Mouse (Mus musculus) liver, embryonic 15.5 days (tissue): Measurements from ENCODE around the gene Tha1. TPM values are rescaled to one million over a fixed set of nuclear protein-coding genes. Genes with fewer than 3 reads are reported as not detected.
A peak's percentile ranks its signal among the peaks of the same experiment; 100 is the strongest.

Experiments
- ATAC-seq: fragments of 200-750 bp; cut with Nextera tagmentation; 2 replicates; pipeline ENCODE4 v1.8.0; 2017; ENCODE audit warnings: moderate number of reproducible peaks, mild to moderate bottlenecking, moderate library complexity; ENCODE audit not compliant: insufficient read depth
- H3K27ac ChIP-seq: fragments of 300-500 bp; sonication (generic); replicated peaks from 2 replicates; pipeline ENCODE4 v1.5.1; 2015; ENCODE audit warnings: mild to moderate bottlenecking, inconsistent platforms
- H3K27me3 ChIP-seq: fragments of 300-500 bp; sonication (generic); 2 replicates; pipeline ENCODE4 v1.6.1; 2015; ENCODE audit warnings: mild to moderate bottlenecking, inconsistent platforms
- H3K36me3 ChIP-seq: fragments of 300-500 bp; sonication (generic); replicated peaks from 2 replicates; pipeline ENCODE4 v1.6.1; 2015; ENCODE audit warnings: moderate library complexity, mild to moderate bottlenecking, inconsistent platforms
- H3K4me1 ChIP-seq: fragments of 300-500 bp; sonication (generic); replicated peaks from 2 replicates; pipeline ENCODE4 v1.6.1; 2015; ENCODE audit warnings: inconsistent platforms
- H3K4me2 ChIP-seq: fragments of 300-500 bp; sonication (generic); 2 replicates; pipeline ENCODE4 v1.6.1; 2015; ENCODE audit warnings: moderate library complexity, mild to moderate bottlenecking, inconsistent platforms
- H3K4me3 ChIP-seq: fragments of 300-500 bp; sonication (generic); replicated peaks from 2 replicates; pipeline ENCODE4 v1.5.1; 2015; ENCODE audit warnings: mild to moderate bottlenecking, inconsistent platforms
- H3K9ac ChIP-seq: fragments of 300-500 bp; sonication (generic); 2 replicates; pipeline ENCODE4 v1.6.1; 2015; ENCODE audit warnings: moderate library complexity, mild to moderate bottlenecking, inconsistent platforms
- H3K9me3 ChIP-seq: fragments of 300-500 bp; sonication (generic); replicated peaks from 2 replicates; pipeline ENCODE4 v1.6.1; 2016; ENCODE audit warnings: inconsistent platforms
- WGBS: fragments of 180-500 bp; shearing (Covaris S2); methylation state at CpG from one replicate; pipeline ENCODE4 v1.1.7; 2015; ENCODE audit warnings: mixed read lengths; ENCODE audit not compliant: insufficient replicate concordance; 5-methylcytosine and 5-hydroxymethylcytosine counted together
- polyA plus RNA-seq: library from polyadenylated mRNA; unstranded; fragments of >200 nt; fragmentation: Nextera tagmentation; extraction: Ambion mirVana; gene quantifications from 2 replicates; pipeline ENCODE4 v1.2.1, GENCODE M21; 2015

The Tha1 gene
- polyA plus RNA-seq, 1 experiment from 2014 or later, result 1.6 TPM

DNA sequence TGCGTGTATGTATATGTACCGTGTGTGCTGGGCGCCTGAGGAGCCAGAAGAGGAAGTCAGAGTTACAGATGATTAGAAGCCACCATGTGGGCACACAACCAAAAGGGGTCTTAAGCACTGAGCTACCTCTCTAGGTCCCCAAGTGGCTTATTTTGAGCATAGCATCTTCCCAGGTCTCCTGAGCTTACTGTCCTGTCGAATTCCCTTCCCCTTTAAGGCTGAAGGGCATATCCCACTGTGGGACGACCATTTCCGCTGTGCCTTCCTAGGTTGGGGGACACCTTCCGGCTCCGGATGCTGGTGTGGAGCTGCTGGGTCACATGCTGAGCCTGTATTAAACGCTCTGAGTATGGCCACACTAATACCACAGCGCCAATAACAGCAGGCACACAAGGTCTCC is 21.4 kb upstream of the Tha1 start:
- Histone ChIP-seq H3K4me1 (peaks cover 12% of the 10 kb centered on the region; the same call in 1 of the 2 replicates), H3K9ac (no peak overlapping the region), H3K36me3 (no peaks in the 10 kb centered on the region), H3K27me3 (peaks cover 27% of the 10 kb centered on the region), H3K4me3 (no peak overlapping the region), H3K4me2 (no peak overlapping the region), H3K9me3 (no peaks in the 10 kb centered on the region), H3K27ac (no peak overlapping the region)
- 33% methylated on average over 10 of the region's 10 CpGs for WGBS
- no peak for ATAC-seq

DNA sequence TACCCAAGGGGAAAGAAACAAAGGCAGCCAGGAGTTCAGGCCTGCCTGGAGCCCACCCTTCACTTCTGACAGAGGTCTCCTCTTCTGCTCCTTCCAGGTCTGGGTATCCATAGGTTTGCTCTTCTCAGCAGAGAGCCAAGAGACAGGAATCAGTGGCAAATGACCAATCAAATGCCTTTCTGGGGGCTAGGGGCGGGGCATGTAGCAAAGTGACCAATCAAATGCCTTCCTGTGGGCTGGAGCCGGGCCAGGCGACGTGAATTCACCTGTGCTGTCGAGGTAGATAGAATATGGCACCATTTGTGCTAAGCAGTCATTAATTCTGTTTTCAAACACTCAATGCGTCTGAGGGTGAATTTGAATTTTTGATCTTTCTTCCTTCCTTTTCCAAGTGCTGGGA is 18.9 kb upstream of the Tha1 start:
- no peaks in the 10 kb centered on the region for H3K36me3 ChIP-seq
- H3K4me1 ChIP-seq, result peaks cover 24% of the 10 kb centered on the region
- no peak overlapping the region for H3K9ac ChIP-seq
- H3K27me3 ChIP-seq, result peaks cover 44% of the 10 kb centered on the region
- ATAC-seq, result no peak
- no peak overlapping the region for H3K4me2 ChIP-seq
- H3K4me3 ChIP-seq, result no peak overlapping the region
- no peaks in the 10 kb centered on the region for H3K9me3 ChIP-seq
- H3K27ac ChIP-seq, result no peak overlapping the region
- 50% methylated on average over 6 of the region's 6 CpGs for WGBS

DNA sequence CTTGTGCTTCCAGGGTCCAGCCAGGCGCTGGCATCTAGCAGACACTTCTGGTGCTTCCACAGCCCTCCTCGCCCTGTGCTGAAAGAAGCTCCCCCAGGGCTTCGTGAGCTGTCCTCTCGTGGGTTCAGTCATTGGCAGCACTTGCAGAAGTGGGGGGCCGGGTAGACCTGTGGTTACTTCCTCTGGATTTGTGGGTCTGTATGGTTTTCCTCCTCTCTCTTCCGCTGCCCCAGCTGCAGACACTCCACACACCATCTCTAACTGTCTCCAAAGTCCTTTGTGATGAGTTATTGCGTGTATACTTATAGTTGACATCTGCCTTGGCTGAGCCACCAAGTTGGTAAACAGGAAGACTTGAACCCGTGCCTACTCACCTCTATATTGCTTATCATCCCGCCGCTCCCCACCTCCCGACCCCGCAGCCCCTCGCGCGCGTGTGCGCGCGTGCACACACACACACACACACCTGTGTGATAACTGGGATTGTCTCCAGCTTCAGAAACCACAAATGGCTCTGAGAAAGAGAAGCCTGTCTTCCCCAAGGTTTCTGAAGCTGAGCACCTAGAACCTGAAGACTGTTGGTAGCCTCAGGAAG is 18.4 kb upstream of the Tha1 start:
- H3K27me3 ChIP-seq, result peaks cover 44% of the 10 kb centered on the region
- H3K4me1 ChIP-seq, result peaks cover 28% of the 10 kb centered on the region
- H3K4me2 ChIP-seq, result no peak overlapping the region
- H3K36me3 ChIP-seq, result no peaks in the 10 kb centered on the region
- no peak overlapping the region for H3K4me3 ChIP-seq
- no peak overlapping the region for H3K9ac ChIP-seq
- H3K27ac ChIP-seq, result no peak overlapping the region
- no peaks in the 10 kb centered on the region for H3K9me3 ChIP-seq
- 67% methylated on average over 19 of the region's 19 CpGs for WGBS
- ATAC-seq, result no peak

DNA sequence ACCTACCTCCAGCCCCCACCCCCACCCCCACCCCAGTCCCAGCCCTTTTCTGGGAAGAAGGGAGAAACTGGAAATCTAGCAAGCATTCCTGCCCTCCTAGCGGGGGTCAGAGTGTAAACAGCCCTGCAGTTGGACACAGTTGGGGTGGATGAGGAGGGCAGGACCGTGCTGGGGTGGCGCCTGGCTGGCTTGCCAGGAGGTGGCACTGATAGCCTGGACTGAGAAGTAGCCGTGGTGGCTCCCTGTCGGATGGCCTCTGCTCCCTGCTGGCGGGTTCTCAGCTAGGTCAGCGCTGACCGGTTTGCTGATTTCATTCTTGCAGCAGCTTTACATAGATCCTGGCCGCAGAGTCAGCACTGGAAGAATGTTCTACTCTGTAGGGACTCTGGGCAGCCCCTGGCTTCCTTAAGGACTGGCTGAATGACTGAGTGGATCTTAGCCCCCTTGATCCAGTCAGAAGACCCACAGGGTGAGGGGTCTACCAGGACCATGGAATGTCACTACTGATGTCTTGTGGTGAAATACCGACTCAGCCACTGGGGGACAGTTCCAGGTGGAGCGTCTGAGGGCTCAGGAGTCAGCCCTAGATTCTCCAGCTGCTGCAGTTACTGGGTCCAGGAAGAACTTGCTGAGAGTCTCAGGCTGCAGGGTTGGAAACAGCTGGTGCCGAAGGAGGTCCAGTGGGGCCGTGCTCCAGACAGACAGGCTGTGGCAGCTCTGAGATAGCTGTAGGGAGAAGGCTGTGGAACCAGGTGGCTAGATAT is 17.4 kb upstream of the Tha1 start:
- Histone ChIP-seq H3K27ac (no peak overlapping the region), H3K27me3 (peaks cover 44% of the 10 kb centered on the region)
- no peak for ATAC-seq

DNA sequence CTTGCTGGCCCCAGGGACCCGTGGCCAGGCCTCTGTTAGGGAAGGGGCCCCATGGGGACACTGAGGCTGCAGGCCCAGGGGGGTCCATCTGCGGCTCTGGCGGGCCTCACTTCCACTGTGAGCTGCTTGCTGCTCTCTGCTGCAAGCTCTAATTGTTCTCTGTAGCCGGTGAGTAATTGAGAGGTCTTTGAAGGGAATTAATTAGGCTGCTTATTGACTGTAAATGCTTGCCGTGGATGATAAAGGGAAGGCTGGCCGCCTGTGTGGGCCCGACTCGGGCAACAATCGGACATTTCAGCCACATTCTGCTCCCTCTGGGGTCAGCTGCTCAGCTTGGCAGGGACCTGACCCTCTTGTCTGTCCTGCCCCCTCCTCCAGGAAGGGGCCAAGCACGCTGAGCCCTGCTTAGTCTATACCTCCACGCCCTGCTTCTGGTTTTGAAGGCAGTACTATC is 16.6 kb upstream of the Tha1 start:
- peaks cover 39% of the 10 kb centered on the region for H3K4me1 ChIP-seq
- H3K27ac ChIP-seq, result no peak overlapping the region
- WGBS, result 21% methylated on average over 11 of the region's 11 CpGs
- H3K36me3 ChIP-seq, result no peaks in the 10 kb centered on the region
- no peaks in the 10 kb centered on the region for H3K9me3 ChIP-seq
- no peak overlapping the region for H3K9ac ChIP-seq
- H3K27me3 ChIP-seq, result peaks cover 47% of the 10 kb centered on the region
- ATAC-seq, result no peak
- peak overlapping the region; percentile 10; the same call in 1 of the 2 replicates for H3K4me3 ChIP-seq
- H3K4me2 ChIP-seq, result no peak overlapping the region

More for the DNA sequence above, 17.4 kb upstream of the Tha1 start:
- no peak overlapping the region for H3K9ac ChIP-seq
- H3K4me3 ChIP-seq, result no peak overlapping the region
- H3K36me3 ChIP-seq, result no peaks in the 10 kb centered on the region
- no peak overlapping the region for H3K4me2 ChIP-seq
- WGBS, result 34% methylated on average over 13 of the region's 13 CpGs
- no peaks in the 10 kb centered on the region for H3K9me3 ChIP-seq
- H3K4me1 ChIP-seq, result peaks cover 38% of the 10 kb centered on the region

DNA sequence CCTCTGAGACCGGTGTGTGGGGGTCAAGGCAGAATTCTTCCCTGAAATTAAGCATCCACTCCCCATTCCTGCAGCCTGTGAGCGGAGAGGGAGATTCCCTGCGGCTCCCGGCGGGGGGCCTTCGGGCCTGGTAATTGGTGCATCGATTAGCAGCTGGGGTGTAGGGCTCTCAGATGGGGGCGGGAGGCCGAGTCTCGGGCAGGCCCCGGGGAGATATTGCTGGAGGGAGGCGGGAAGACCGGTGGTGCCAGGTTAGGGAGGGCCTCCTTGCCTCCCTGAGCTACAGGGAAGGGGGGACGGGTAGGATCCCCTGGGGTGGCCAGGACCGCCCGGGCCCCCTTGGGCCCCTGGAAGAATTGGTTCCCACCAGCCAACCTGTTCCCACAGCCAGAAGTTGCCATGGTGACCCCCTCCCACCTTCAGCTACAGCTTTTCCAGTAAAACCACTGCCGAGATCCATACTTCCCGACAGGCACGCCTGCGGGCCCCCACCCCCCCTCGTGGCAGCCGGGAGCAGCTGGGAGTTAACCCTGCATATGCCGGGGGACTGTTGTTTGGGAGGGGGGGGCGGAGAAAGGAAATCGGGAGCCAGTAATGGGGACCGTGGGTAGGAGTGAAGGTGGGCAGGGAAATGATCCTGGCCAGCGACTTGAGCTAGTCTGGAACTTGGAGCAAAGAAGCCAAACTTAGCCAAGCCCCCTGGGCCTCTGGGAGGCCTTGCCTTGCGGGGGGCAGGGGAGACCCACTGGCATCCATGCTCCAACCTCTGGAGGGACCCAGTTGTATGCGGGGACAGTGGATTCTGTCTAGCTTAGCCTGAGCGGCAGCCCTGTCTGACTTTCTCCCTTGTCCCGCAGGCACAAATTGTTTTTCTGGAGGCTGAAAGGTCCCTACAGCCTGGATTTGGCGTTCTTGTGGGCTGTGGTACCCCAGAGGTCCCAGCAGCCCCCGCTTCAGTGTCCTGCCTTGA is 15.9 kb upstream of the Tha1 start:
- peak overlapping the region; percentile 42 for H3K4me2 ChIP-seq
- no peak overlapping the region for H3K4me3 ChIP-seq
- H3K36me3 ChIP-seq, result no peaks in the 10 kb centered on the region
- H3K9me3 ChIP-seq, result no peaks in the 10 kb centered on the region
- H3K27ac ChIP-seq, result no peak overlapping the region
- ATAC-seq, result no peak
- 39% methylated on average over 33 of the region's 33 CpGs for WGBS
- peaks cover 39% of the 10 kb centered on the region for H3K4me1 ChIP-seq
- peaks cover 50% of the 10 kb centered on the region for H3K27me3 ChIP-seq
- no peak overlapping the region for H3K9ac ChIP-seq

DNA sequence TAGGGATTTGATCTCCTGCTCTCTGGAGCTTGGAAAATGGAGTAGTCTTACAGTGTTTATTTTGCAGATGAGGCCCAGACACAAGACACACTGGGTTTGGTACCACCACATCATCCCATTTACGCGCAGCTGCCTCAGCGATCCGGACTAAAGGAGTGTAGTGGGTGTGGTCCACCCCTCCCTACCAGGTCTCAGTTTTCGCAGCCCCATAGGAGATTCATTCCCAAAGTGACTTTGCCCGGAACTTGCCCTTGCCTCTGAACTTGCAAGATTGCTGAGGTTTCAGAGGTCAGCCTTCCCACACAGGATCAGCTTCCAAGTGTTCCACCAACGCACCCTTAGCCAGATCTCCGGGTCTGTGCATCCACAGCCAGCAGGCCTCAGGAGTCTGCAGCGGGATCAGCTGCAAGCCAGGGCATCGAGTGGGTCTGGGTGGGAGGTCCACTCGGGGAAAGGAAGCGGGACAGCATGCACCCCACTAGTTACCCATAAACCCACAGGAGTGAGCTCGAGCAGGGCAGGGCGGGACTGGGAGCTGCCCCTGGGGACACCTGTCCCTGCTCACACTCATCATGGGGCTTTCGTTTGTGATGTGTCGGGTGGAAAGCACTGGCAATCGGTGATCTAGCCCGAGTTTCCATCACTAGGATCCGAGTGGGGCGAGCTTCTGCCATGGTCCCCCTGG is 15.0 kb upstream of the Tha1 start:
- ATAC-seq, result no peak
- H3K27ac ChIP-seq, result no peak overlapping the region
- 61% methylated on average over 20 of the region's 20 CpGs for WGBS

DNA sequence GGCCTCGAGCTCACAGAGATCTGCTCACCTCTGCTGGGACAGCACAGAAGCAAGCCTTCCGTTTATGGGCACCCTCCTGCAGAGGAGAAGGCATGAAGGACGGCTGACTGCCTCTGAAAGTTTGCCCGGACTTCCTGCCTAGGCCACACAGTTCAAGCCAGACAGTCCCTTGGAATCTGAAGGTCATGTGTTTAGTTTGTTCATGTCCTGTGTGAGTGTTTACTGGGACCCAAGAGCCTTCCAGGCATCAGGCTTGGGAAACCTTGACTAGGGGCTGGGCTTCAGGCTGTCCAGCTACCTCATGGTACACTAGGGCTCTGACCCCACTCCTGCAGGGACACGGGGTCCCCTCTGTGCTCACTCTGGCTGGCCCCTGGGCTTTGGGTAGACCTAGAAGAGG is 12.7 kb upstream of the Tha1 start:
- no peak for ATAC-seq
- WGBS, result 21% methylated on average over 5 of the region's 5 CpGs
- H3K27ac ChIP-seq, result 0 out of 2 replicates have a peak overlapping the region, but pooled peaks have one; percentile 24
- H3K4me1 ChIP-seq, result peaks cover 49% of the 10 kb centered on the region
- H3K4me2 ChIP-seq, result no peak overlapping the region
- no peaks in the 10 kb centered on the region for H3K9me3 ChIP-seq
- no peak overlapping the region for H3K4me3 ChIP-seq
- no peak overlapping the region for H3K9ac ChIP-seq
- H3K27me3 ChIP-seq, result peaks cover 35% of the 10 kb centered on the region
- no peaks in the 10 kb centered on the region for H3K36me3 ChIP-seq

More for the DNA sequence above, 15.0 kb upstream of the Tha1 start:
- no peak overlapping the region for H3K9ac ChIP-seq
- peak overlapping the region; percentile 42; the same call in 1 of the 2 replicates for H3K4me2 ChIP-seq
- H3K36me3 ChIP-seq, result no peaks in the 10 kb centered on the region
- H3K27me3 ChIP-seq, result peaks cover 45% of the 10 kb centered on the region
- H3K9me3 ChIP-seq, result no peaks in the 10 kb centered on the region
- no peak overlapping the region for H3K4me3 ChIP-seq
- H3K4me1 ChIP-seq, result peaks cover 39% of the 10 kb centered on the region

DNA sequence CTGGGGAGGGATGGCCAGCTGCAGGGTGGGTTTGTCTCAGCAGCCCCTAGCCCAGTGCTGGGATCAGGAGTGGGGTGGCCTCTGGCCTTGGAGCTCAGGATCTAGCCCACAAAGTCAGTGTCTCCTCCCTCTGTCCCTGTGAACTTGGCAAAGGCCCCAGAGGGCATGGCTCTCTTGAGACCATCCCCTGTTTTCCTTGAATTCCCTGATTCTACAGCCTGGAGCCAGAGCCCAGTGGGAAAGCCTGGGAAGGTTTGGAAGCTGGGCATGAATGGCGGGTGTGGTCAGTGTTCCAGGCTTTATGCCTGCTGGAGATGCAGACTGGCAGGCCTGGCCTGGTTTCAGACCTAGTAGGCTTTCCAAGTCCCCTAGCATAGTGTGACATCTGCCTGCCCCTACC is 8.9 kb upstream of the Tha1 start:
- Histone ChIP-seq H3K27ac (peak overlapping the region; percentile 55; the same call in 1 of the 2 replicates), H3K9ac (no peak overlapping the region), H3K4me1 (peaks cover 52% of the 10 kb centered on the region), H3K36me3 (no peaks in the 10 kb centered on the region), H3K27me3 (peaks cover 19% of the 10 kb centered on the region; the same call in 1 of the 2 replicates), H3K4me2 (no peak overlapping the region), H3K9me3 (no peaks in the 10 kb centered on the region), H3K4me3 (no peak overlapping the region)
- WGBS, result 67% methylated on average over 1 of the region's 1 CpGs
- no peak for ATAC-seq

DNA sequence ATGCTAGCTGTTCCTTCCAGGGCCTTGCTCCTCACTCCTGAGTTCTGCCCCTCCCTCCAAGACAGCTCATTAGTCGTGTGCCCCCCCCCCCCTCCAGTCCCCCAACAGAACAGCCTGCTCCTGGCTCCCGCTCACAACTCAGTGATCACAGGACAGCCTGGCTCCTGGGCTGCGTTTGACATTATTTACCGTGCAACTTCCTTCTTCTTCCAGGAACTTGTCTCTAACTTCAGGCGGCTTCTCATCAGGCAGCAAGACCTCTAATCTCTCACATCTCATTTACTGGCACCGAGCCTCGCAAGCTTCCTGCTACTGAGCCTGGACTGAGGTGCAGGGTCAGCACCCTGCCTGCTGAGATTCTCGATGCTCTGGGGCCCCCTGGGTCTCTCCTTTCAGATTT is 8.5 kb upstream of the Tha1 start:
- Histone ChIP-seq H3K4me3 (no peak overlapping the region), H3K36me3 (no peaks in the 10 kb centered on the region), H3K27ac (peak overlapping the region; percentile 55), H3K9me3 (no peaks in the 10 kb centered on the region), H3K9ac (no peak overlapping the region), H3K4me2 (no peak overlapping the region), H3K27me3 (peaks cover 19% of the 10 kb centered on the region; the same call in 1 of the 2 replicates), H3K4me1 (peaks cover 50% of the 10 kb centered on the region)
- WGBS, result 7% methylated on average over 8 of the region's 8 CpGs
- ATAC-seq, result no peak
